Mouse (Mus musculus) large intestine, adult 2 months (tissue): ENCODE results near the gene Atp6v1g2. TPM values are rescaled to one million over a fixed set of nuclear protein-coding genes. Genes with fewer than 3 reads are reported as not detected.

Experiments
- DNase-seq: peaks from one replicate; pipeline ENCODE4 v3.0.0-alpha.2; 2012; ENCODE audit warnings: low read depth, low spot score
- WGBS: fragments of 180-500 bp; shearing (Covaris S2); methylation state at CpG from one replicate; pipeline ENCODE4 v1.1.7; 2018; 5-methylcytosine and 5-hydroxymethylcytosine counted together
- polyA plus RNA-seq: library from polyadenylated mRNA; depleted of rRNA; stranded (reverse); fragments of >200 nt; gene quantifications from 2 replicates; pipeline ENCODE4 v1.2.3, GENCODE M21; 2012; rRNA removed

Gene Atp6v1g2
- 4.2 and 4.5 TPM in 2 replicates for polyA plus RNA-seq

- DNase-seq = no peak
- 15% methylated on average over 18 of the region's 18 CpGs for WGBS
These were observed at the start of gene Atp6v1g2 for GRCm38 (mm10) chr17:35233114-35233980. Gene Atp6v1g2 (plus strand): TSS chr17:35233660.

- no peak for DNase-seq
- 4% methylated on average over 18 of the region's 18 CpGs for WGBS
These were observed 47.5 kb upstream of the Atp6v1g2 start for GRCm38 (mm10) chr17:35185639-35186611.

- 0% methylated on average over 4 of the region's 4 CpGs for WGBS
- DNase-seq = no peak
These were observed 46.8 kb upstream of the Atp6v1g2 start for GRCm38 (mm10) chr17:35186681-35187080.

GRCm38 (mm10) chr17:35187345-35187744 lies 46.1 kb upstream of the Atp6v1g2 start:
- no peak for DNase-seq
- 70% methylated on average over 4 of the region's 4 CpGs for WGBS

GRCm38 (mm10) chr17:35187959-35188610 lies 45.4 kb upstream of the Atp6v1g2 start, which contains the start of gene Lst1:
Gene Lst1 (minus strand): TSS chr17:35188439.
- no peak for DNase-seq
- WGBS = 71% methylated on average over 7 of the region's 7 CpGs

GRCm38 (mm10) chr17:35189186-35189585 lies 44.3 kb upstream of the Atp6v1g2 start:
- no peak for DNase-seq
- WGBS = 70% methylated on average over 1 of the region's 1 CpGs

GRCm38 (mm10) chr17:35190096-35190495 lies 43.4 kb upstream of the Atp6v1g2 start:
- WGBS = 74% methylated on average over 4 of the region's 4 CpGs
- no peak for DNase-seq

GRCm38 (mm10) chr17:35191723-35192122 lies 41.7 kb upstream of the Atp6v1g2 start:
- 62% methylated on average over 2 of the region's 2 CpGs for WGBS
- no peak for DNase-seq

- no peak for DNase-seq
- WGBS = 85% methylated on average over 5 of the region's 5 CpGs
These were observed 40.5 kb upstream of the Atp6v1g2 start for GRCm38 (mm10) chr17:35192924-35193323.

GRCm38 (mm10) chr17:35193881-35194843 lies 39.3 kb upstream of the Atp6v1g2 start, which contains the start of gene Ltb:
Gene Ltb (plus strand): TSS chr17:35194439.
- no peak for DNase-seq
- 58% methylated on average over 28 of the region's 28 CpGs for WGBS

- WGBS = 38% methylated on average over 19 of the region's 19 CpGs
- no peak for DNase-seq
These were observed 38.4 kb upstream of the Atp6v1g2 start for GRCm38 (mm10) chr17:35194844-35195630.

- no peak for DNase-seq
- WGBS = 1% methylated on average over 66 of the region's 66 CpGs
These were observed 37.7 kb upstream of the Atp6v1g2 start for GRCm38 (mm10) chr17:35195631-35196320.

GRCm38 (mm10) chr17:35196321-35196641 lies 37.2 kb upstream of the Atp6v1g2 start:
- WGBS = 10% methylated on average over 9 of the region's 9 CpGs
- DNase-seq = peak; percentile 55

GRCm38 (mm10) chr17:35197126-35197525 lies 36.3 kb upstream of the Atp6v1g2 start:
- 64% methylated on average over 6 of the region's 6 CpGs for WGBS
- no peak for DNase-seq

GRCm38 (mm10) chr17:35198029-35198428 lies 35.4 kb upstream of the Atp6v1g2 start:
- no peak for DNase-seq
- WGBS = 75% methylated on average over 7 of the region's 7 CpGs

GRCm38 (mm10) chr17:35198946-35199345 lies 34.5 kb upstream of the Atp6v1g2 start:
- WGBS = 29% methylated on average over 8 of the region's 8 CpGs

GRCm38 (mm10) chr17:35200398-35200797 lies 33.1 kb upstream of the Atp6v1g2 start:
- 69% methylated on average over 11 of the region's 11 CpGs for WGBS

More at GRCm38 (mm10) chr17:35198946-35199345, 34.5 kb upstream of the Atp6v1g2 start:
- no peak for DNase-seq

More at GRCm38 (mm10) chr17:35200398-35200797, 33.1 kb upstream of the Atp6v1g2 start:
- no peak for DNase-seq
